Mouse (Mus musculus): ENCODE results near the gene Sept12. TPM values are rescaled to one million over a fixed set of nuclear protein-coding genes. Genes with fewer than 3 reads are reported as not detected.
A peak's percentile ranks its signal among the peaks of the same experiment; 100 is the strongest.

Sept12 gene
- polyA plus RNA-seq, 1 experiment, result 0.44 TPM

DNA sequence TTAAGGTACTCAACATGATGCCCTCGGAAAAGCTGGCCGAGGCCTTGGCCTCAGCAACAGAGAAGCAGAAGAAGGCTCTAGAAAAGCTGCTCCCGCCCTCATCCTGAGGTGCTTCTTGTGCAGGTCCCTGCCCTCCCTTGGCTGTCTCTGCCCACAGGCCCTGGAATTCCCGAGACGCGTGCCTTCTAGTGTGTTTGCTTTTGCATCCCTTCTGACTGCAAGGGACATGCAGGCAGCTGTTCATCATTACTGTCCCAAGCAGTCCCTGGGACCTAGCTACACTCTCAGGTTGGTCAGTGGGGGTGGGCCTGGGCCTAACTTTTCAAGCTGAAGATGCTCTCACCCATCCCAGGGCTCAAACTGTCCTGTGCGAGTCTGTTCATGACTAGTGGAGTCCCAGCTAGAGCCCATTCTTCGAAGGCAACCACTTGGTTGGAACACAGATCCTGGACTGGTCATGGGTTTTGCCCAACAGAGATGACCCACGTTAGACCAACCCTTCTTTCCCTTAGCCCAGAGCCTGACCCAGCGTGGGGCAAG lies 57.3 kb downstream of the Sept12 start:
- Histone ChIP-seq H3K4me1 (replicated peaks; ENCODE audit: control insufficient read depth, insufficient read depth, low read length) (peaks cover 12% of the 10 kb centered on the region), H3K27me3 (ENCODE audit: control insufficient read depth, insufficient read depth, low read length) (no peaks in the 10 kb centered on the region), H3K27ac (ENCODE audit: control insufficient read depth, insufficient read depth, low read length) (no peak overlapping the region), H3K4me3 (ENCODE audit: control insufficient read depth, insufficient read depth, low read length) (no peak overlapping the region), H3K36me3 (ENCODE audit: control insufficient read depth, insufficient read depth, low read length) (peaks cover 12% of the 10 kb centered on the region; the same call in 1 of the 2 replicates)
- DNase-seq, result no peak
- 98% methylated on average over 10 of the region's 10 CpGs for WGBS
- no peak for TF ChIP-seq POLR2A (IDR thresholded peaks at IDR 0.05; ENCODE audit: control insufficient read depth, extremely low read depth, insufficient read depth, low read length, poor library complexity)
- TF ChIP-seq CTCF (IDR thresholded peaks at IDR 0.05; ENCODE audit: borderline replicate concordance, control insufficient read depth, extremely low read depth, insufficient read depth, low read length, poor library complexity), result no peak

DNA sequence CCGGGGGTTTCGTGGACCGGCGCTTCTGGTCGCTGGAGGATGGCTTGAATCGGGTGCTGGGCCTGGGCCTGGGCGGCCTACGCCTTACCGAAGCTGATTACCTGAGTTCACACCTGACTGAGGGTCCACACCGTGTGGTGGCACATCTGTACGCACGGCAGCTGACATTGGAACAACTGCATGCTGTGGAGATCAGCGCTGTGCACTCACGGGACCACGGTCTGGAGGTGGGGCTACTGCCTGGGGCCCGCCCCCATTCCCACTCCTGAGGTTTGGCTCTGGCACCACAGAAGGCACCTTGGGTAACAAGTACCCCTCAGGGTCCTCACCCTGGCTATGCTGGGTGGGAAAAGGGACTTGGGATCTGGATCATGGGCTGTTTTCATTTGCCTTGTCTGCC lies 58.2 kb downstream of the Sept12 start:
- Histone ChIP-seq H3K36me3 (ENCODE audit: control insufficient read depth, insufficient read depth, low read length) (peaks cover 9% of the 10 kb centered on the region; the same call in 1 of the 2 replicates), H3K4me3 (ENCODE audit: control insufficient read depth, insufficient read depth, low read length) (peak overlapping the region; percentile 72), H3K27me3 (ENCODE audit: control insufficient read depth, insufficient read depth, low read length) (no peaks in the 10 kb centered on the region), H3K27ac (ENCODE audit: control insufficient read depth, insufficient read depth, low read length) (peak overlapping the region; percentile 1; the same call in 1 of the 2 replicates), H3K4me1 (replicated peaks; ENCODE audit: control insufficient read depth, insufficient read depth, low read length) (peaks cover 12% of the 10 kb centered on the region)
- TF ChIP-seq CTCF (IDR thresholded peaks at IDR 0.05; ENCODE audit: borderline replicate concordance, control insufficient read depth, extremely low read depth, insufficient read depth, low read length, poor library complexity) (no peak), POLR2A (IDR thresholded peaks at IDR 0.05; ENCODE audit: control insufficient read depth, extremely low read depth, insufficient read depth, low read length, poor library complexity) (no peak)
- 2% methylated on average over 16 of the region's 16 CpGs for whole genome bisulfite sequencing
- peak; percentile 38 for DNase-seq

DNA sequence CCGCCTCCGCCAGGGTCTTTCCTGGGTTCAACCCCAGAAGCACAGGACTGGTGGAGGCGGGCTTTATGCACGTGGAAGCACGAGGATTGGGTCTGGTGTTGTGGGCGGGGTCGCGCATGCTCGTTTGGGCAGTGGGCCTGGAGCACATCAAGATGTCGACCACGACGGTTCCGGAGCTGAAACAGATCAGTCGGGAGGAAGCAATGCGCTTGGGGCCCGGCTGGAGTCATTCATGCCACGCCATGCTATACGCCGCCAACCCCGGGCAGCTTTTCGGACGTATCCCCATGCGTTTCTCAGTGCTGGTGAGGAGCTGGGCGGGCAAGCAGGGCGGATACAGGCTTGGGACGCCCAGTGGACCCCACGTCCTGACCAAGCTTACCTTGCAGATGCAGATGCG lies 58.7 kb downstream of the Sept12 start:
- H3K36me3 ChIP-seq (ENCODE audit: control insufficient read depth, insufficient read depth, low read length), result peaks cover 9% of the 10 kb centered on the region; the same call in 1 of the 2 replicates
- H3K27me3 ChIP-seq (ENCODE audit: control insufficient read depth, insufficient read depth, low read length), result no peaks in the 10 kb centered on the region
- peak overlapping the region; percentile 1; the same call in 1 of the 2 replicates for H3K27ac ChIP-seq (ENCODE audit: control insufficient read depth, insufficient read depth, low read length)
- peaks cover 12% of the 10 kb centered on the region for H3K4me1 ChIP-seq (replicated peaks; ENCODE audit: control insufficient read depth, insufficient read depth, low read length)
- peak overlapping the region; percentile 72 for H3K4me3 ChIP-seq (ENCODE audit: control insufficient read depth, insufficient read depth, low read length)
- TF ChIP-seq CTCF (IDR thresholded peaks at IDR 0.05; ENCODE audit: borderline replicate concordance, control insufficient read depth, extremely low read depth, insufficient read depth, low read length, poor library complexity) (peak; percentile 55; the same call in 1 of the 2 replicates), POLR2A (IDR thresholded peaks at IDR 0.05; ENCODE audit: control insufficient read depth, extremely low read depth, insufficient read depth, low read length, poor library complexity) (peak; percentile 83; the same call in 1 of the 2 replicates)
- peak; percentile 99 for DNase-seq
- WGBS, result under 1% methylated on average over 28 of the region's 28 CpGs

DNA sequence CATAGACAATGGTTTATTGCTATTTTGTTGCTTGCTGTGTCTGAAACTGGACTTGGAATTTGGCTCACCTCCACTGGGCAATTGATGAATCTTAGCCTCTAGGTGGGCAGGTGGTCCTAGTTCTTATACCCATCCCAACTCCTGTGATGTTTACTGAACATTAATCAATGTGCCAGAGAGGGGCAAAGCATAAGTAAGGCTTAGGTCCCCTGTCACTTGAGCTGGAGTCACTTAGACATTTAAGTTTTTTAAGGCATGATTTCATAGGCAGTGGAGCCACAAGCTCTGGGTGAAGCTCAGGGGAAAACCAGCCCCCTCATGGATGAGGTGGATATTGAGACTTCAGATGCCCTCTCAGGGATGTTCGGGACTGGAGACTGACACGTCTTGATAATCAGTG lies 59.2 kb downstream of the Sept12 start, which contains the start of gene Nudt16l1:
Gene Nudt16l1, plus strand, starts transcription at position 301 of the 400 bp plus-strand sequence.
- peaks cover 9% of the 10 kb centered on the region; the same call in 1 of the 2 replicates for H3K36me3 ChIP-seq (ENCODE audit: control insufficient read depth, insufficient read depth, low read length)
- no peak for DNase-seq
- TF ChIP-seq POLR2A (IDR thresholded peaks at IDR 0.05; ENCODE audit: control insufficient read depth, extremely low read depth, insufficient read depth, low read length, poor library complexity) (no peak), CTCF (IDR thresholded peaks at IDR 0.05; ENCODE audit: borderline replicate concordance, control insufficient read depth, extremely low read depth, insufficient read depth, low read length, poor library complexity) (no peak)
- peaks cover 12% of the 10 kb centered on the region for H3K4me1 ChIP-seq (replicated peaks; ENCODE audit: control insufficient read depth, insufficient read depth, low read length)
- WGBS, result 5% methylated on average over 2 of the region's 2 CpGs
- peak within 1 kb of the TSS; percentile 72 for H3K4me3 ChIP-seq (ENCODE audit: control insufficient read depth, insufficient read depth, low read length)
- H3K27me3 ChIP-seq (ENCODE audit: control insufficient read depth, insufficient read depth, low read length), result no peaks in the 10 kb centered on the region
- H3K27ac ChIP-seq (ENCODE audit: control insufficient read depth, insufficient read depth, low read length), result peak within 1 kb of the TSS; percentile 1; the same call in 1 of the 2 replicates

DNA sequence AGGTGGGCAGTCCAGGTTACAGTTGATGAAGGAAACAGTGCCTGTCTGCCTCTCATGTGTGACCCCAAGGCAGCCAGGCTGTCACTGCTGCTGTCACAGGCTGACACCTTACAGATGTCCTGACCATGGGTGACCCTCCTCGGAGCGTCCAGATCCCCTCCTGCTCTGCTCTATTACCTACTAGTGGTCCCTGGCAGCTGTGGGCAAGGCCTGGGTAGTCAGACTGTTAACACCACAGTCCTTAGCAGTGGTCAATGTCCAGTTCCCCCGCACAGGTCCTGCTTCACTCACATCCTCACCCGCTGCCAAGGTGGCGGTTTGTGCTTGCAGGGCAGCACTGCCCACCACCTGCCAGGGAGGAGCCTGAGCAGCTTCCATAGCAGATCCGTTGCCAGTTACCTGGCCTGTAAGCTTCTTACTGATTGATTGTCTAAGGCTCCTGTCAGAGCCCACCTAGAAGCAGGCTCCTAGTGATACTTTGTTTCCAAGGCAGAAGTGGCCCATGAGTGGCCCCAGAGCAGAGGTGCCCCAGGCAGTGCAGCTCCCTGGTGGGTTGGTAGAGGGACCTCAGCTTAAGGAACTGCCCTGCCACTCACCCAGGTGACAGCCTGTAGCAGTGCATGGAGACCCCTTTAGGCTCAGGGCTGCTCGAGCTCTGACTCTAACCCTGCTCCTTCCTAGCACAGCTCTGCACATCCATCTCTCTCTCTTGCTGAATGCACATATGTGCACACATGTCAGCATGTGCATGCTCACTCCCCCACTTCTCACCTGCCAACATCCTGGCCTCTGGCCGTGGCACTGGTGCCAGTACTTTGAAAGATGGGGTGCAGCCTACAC lies 60.1 kb downstream of the Sept12 start:
- WGBS, result 97% methylated on average over 8 of the region's 8 CpGs
- H3K36me3 ChIP-seq (ENCODE audit: control insufficient read depth, insufficient read depth, low read length), result peaks cover 9% of the 10 kb centered on the region; the same call in 1 of the 2 replicates
- peaks cover 12% of the 10 kb centered on the region for H3K4me1 ChIP-seq (replicated peaks; ENCODE audit: control insufficient read depth, insufficient read depth, low read length)

More for the DNA sequence above, 60.1 kb downstream of the Sept12 start:
- H3K4me3 ChIP-seq (ENCODE audit: control insufficient read depth, insufficient read depth, low read length), result no peak overlapping the region
- DNase-seq, result no peak
- no peak overlapping the region for H3K27ac ChIP-seq (ENCODE audit: control insufficient read depth, insufficient read depth, low read length)
- H3K27me3 ChIP-seq (ENCODE audit: control insufficient read depth, insufficient read depth, low read length), result no peaks in the 10 kb centered on the region
- TF ChIP-seq CTCF (IDR thresholded peaks at IDR 0.05; ENCODE audit: borderline replicate concordance, control insufficient read depth, extremely low read depth, insufficient read depth, low read length, poor library complexity) (no peak), POLR2A (IDR thresholded peaks at IDR 0.05; ENCODE audit: control insufficient read depth, extremely low read depth, insufficient read depth, low read length, poor library complexity) (no peak)

Other genes with a start within 250 kb of the Sept12 start
- 112 and 119 TPM in 2 replicates for gene Cdip1, start 207.6 kb downstream of the Sept12 start, polyA plus RNA-seq (2012; rRNA removed)
- 0.13 TPM in 1 of 2 replicates, not detected in the other for gene 4930562C15Rik, start 162.4 kb downstream of the Sept12 start, polyA plus RNA-seq (2012; rRNA removed)
- 92.4 and 107 TPM in 2 replicates for gene Ubald1, start 117.5 kb downstream of the Sept12 start, polyA plus RNA-seq (2012; rRNA removed)
- gene Mgrn1, start 111.6 kb downstream of the Sept12 start, polyA plus RNA-seq (2012; rRNA removed), result 89.2 and 98.3 TPM in 2 replicates
- gene Nudt16l1, start 59.1 kb downstream of the Sept12 start, polyA plus RNA-seq (2012; rRNA removed), result 139 and 151 TPM in 2 replicates
- 85.0 and 89.0 TPM in 2 replicates for gene Anks3, start 33.6 kb downstream of the Sept12 start, polyA plus RNA-seq (2012; rRNA removed)
- 3.4 and 4.6 TPM in 2 replicates for gene Smim22, start 9.4 kb upstream of the Sept12 start, polyA plus RNA-seq (2012; rRNA removed)
- gene Rogdi, start 15.7 kb upstream of the Sept12 start, polyA plus RNA-seq (2012; rRNA removed), result 117 and 142 TPM in 2 replicates
- 103 and 105 TPM in 2 replicates for gene Glyr1, start 52.0 kb upstream of the Sept12 start, polyA plus RNA-seq (2012; rRNA removed)
- 106 and 110 TPM in 2 replicates for gene Ubn1, start 52.2 kb upstream of the Sept12 start, polyA plus RNA-seq (2012; rRNA removed)
- 1.0 and 1.3 TPM in 2 replicates for gene Ppl, start 134.6 kb upstream of the Sept12 start, polyA plus RNA-seq (2012; rRNA removed)
- gene Sec14l5, start 149.3 kb upstream of the Sept12 start, polyA plus RNA-seq (2012; rRNA removed), result 1.5 and 2.0 TPM in 2 replicates
- 54.8 and 59.7 TPM in 2 replicates for gene Nagpa, start 206.2 kb upstream of the Sept12 start, polyA plus RNA-seq (2012; rRNA removed)
- gene AU021092, start 224.4 kb upstream of the Sept12 start, polyA plus RNA-seq (2012; rRNA removed), result 1.9 and 2.8 TPM in 2 replicates
- gene Alg1, start 235.8 kb upstream of the Sept12 start, polyA plus RNA-seq (2012; rRNA removed), result 61.7 and 71.7 TPM in 2 replicates